Mouse (Mus musculus) liver, adult 2 months (tissue): ENCODE measurements around the gene Add1.

Experiments
- CTCF ChIP-seq: fragments of 200-500 bp; IDR thresholded peaks from 2 replicates; pipeline ENCODE4 v1.5.1; 2011; ENCODE audit warnings: low read depth, low read length, control low read depth
- POLR2A ChIP-seq: fragments of 200-500 bp; IDR thresholded peaks from 2 replicates; pipeline ENCODE4 v1.6.1; 2011; ENCODE audit warnings: low read length, control low read depth; ENCODE audit not compliant: insufficient read depth; ENCODE audit errors: extremely low read depth

DNA sequence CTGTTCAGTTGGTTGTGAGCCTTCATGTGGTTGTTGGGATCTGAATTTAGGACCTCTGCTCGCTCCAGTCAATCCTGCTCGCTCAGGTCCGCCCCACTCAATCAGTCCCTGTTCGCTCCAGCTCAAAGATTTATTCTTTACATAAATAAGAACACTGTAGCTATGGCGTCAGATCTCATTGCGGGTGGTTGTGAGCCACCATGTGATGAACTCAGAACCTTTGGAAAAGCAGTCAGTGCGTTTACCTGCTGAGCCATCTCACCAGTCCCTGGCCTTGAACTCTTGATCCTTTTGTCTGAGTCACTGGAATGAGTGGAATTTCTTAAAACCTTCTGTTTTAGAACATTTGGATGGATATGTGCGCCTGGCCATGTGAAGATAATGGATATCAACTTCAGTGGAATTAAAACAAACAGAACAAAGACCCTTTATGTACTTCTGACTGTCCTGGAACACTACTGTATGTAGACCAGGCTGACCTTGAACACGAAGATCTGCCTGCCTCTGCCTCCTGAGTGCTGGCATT, 19.8 kb downstream of the Add1 start:
- TF ChIP-seq CTCF, result no peak
- TF ChIP-seq POLR2A, result no peak
